Mouse (Mus musculus): ENCODE measurements around the gene Gm11634. TPM values are rescaled to one million over a fixed set of nuclear protein-coding genes. Genes with fewer than 3 reads are reported as not detected.

The Gm11634 gene
- total and polyA plus RNA-seq, 3 experiments = not detected

- Histone ChIP-seq H3K4me1 (ENCODE audit: control insufficient read depth in 1 of 2, insufficient read depth in 2 of 2) (peaks cover 4 to 22% of the 10 kb centered on the region in 2 experiments), H3K9me3 (replicated peaks; ENCODE audit: low read length) (no peaks in the 10 kb centered on the region), H3K27ac (ENCODE audit: insufficient read depth, low read depth) (no peak overlapping the region), H3K4me3 (replicated peaks in 1 of 3; ENCODE audit: low read depth in 2 of 3, low read length in 2 of 3, poor library complexity in 1 of 3) (no peak overlapping the region), H3K4me2 (ENCODE audit: insufficient read depth, low read depth, poor library complexity, severe bottlenecking) (no peak overlapping the region), H3K27me3 (replicated peaks) (peaks cover 29% of the 10 kb centered on the region), H3K79me2 (replicated peaks; ENCODE audit: control insufficient read depth, extremely low read depth, insufficient read depth, poor library complexity, severe bottlenecking) (no peaks in the 10 kb centered on the region), H3K36me3 (replicated peaks in 1 of 2; ENCODE audit: control insufficient read depth in 1 of 2, insufficient read depth in 1 of 2, low read length in 1 of 2) (no peaks in the 10 kb centered on the region), H3K9ac (ENCODE audit: insufficient read depth, low read depth) (no peak overlapping the region)
- dilution Hi-C loops (cut with MboI; ENCODE audit: extremely low pct_ligation_motif_present, extremely low pct_unique_long_range_greater_than_20kb, low sequenced_read_pairs) (no loop called here), in situ Hi-C loops (cut with MboI; ENCODE audit: low pct_ligation_motif_present, low pct_unique_long_range_greater_than_20kb, low sequenced_read_pairs) (no loop called here)
- TF ChIP-seq MYC (IDR thresholded peaks at IDR 0.05; ENCODE audit: low read depth, low read length) = no peak
- TF ChIP-seq CHD2 (IDR thresholded peaks at IDR 0.05; ENCODE audit: low read length) = no peak
- TF ChIP-seq ZNF384 (IDR thresholded peaks at IDR 0.05; ENCODE audit: low read depth, low read length) = no peak
- TF ChIP-seq JUND (conservative IDR thresholded peaks at IDR 0.05; ENCODE audit: low read depth, low read length) = no peak
- no peak for TF ChIP-seq RAD21 (IDR thresholded peaks at IDR 0.05; ENCODE audit: low read depth, low read length)
- no peak for TF ChIP-seq ZKSCAN1 (IDR thresholded peaks at IDR 0.05; ENCODE audit: borderline replicate concordance, low read depth, low read length)
- TF ChIP-seq POLR2AphosphoS2 (IDR thresholded peaks at IDR 0.05; ENCODE audit: low read depth, low read length) = no peak
- TF ChIP-seq ZC3H11A (IDR thresholded peaks at IDR 0.05; ENCODE audit: low read depth, low read length) = no peak
- no peak for TF ChIP-seq SIN3A (IDR thresholded peaks at IDR 0.05; ENCODE audit: low read length)
- no peak for TF ChIP-seq HCFC1 (IDR thresholded peaks at IDR 0.05; ENCODE audit: low read depth, low read length)
- DNase-seq (ENCODE audit: extremely low read depth) = no peak
These were observed 16.3 kb upstream of the Gm11634 start for GRCm38 (mm10) chr11:101615380-101615779.

- in situ Hi-C loops (cut with MboI; ENCODE audit: low pct_ligation_motif_present, low pct_unique_long_range_greater_than_20kb, low sequenced_read_pairs) (no loop called here), dilution Hi-C loops (cut with MboI; ENCODE audit: extremely low pct_ligation_motif_present, extremely low pct_unique_long_range_greater_than_20kb, low sequenced_read_pairs) (no loop called here)
- Histone ChIP-seq H3K4me3 (replicated peaks in 1 of 3; ENCODE audit: low read depth in 2 of 3, low read length in 2 of 3, poor library complexity in 1 of 3) (no peak overlapping the region), H3K27me3 (replicated peaks) (peaks cover 32% of the 10 kb centered on the region), H3K9ac (ENCODE audit: insufficient read depth, low read depth) (no peak overlapping the region), H3K9me3 (replicated peaks; ENCODE audit: low read length) (no peaks in the 10 kb centered on the region), H3K4me2 (ENCODE audit: insufficient read depth, low read depth, poor library complexity, severe bottlenecking) (no peak overlapping the region), H3K27ac (ENCODE audit: insufficient read depth, low read depth) (no peak overlapping the region), H3K79me2 (replicated peaks; ENCODE audit: control insufficient read depth, extremely low read depth, insufficient read depth, poor library complexity, severe bottlenecking) (no peaks in the 10 kb centered on the region), H3K4me1 (ENCODE audit: control insufficient read depth in 1 of 2, insufficient read depth in 2 of 2) (peaks cover 4 to 24% of the 10 kb centered on the region in 2 experiments), H3K36me3 (replicated peaks in 1 of 2; ENCODE audit: control insufficient read depth in 1 of 2, insufficient read depth in 1 of 2, low read length in 1 of 2) (no peaks in the 10 kb centered on the region)
- no peak for TF ChIP-seq USF2 (conservative IDR thresholded peaks at IDR 0.05; ENCODE audit: low read depth, low read length)
- no peak for TF ChIP-seq RAD21 (IDR thresholded peaks at IDR 0.05; ENCODE audit: low read depth, low read length)
- no peak for TF ChIP-seq BHLHE40 (IDR thresholded peaks at IDR 0.05; ENCODE audit: low read depth, low read length)
- no peak for TF ChIP-seq ZKSCAN1 (IDR thresholded peaks at IDR 0.05; ENCODE audit: borderline replicate concordance, low read depth, low read length)
- TF ChIP-seq TCF12 (IDR thresholded peaks at IDR 0.05; ENCODE audit: low read depth, low read length) = no peak
- no peak for TF ChIP-seq NELFE (IDR thresholded peaks at IDR 0.05; ENCODE audit: low read depth, low read length)
- no peak for TF ChIP-seq CHD1 (IDR thresholded peaks at IDR 0.05; ENCODE audit: low read depth, low read length)
- TF ChIP-seq E2F4 (IDR thresholded peaks at IDR 0.05; ENCODE audit: insufficient replicate concordance, low read depth, low read length) = no peak
- TF ChIP-seq MAX (IDR thresholded peaks at IDR 0.05; ENCODE audit: low read length) = no peak
- TF ChIP-seq POLR2AphosphoS2 (IDR thresholded peaks at IDR 0.05; ENCODE audit: low read depth, low read length) = no peak
- TF ChIP-seq UBTF (IDR thresholded peaks at IDR 0.05; ENCODE audit: low read depth, low read length) = no peak
- no peak for TF ChIP-seq ZC3H11A (IDR thresholded peaks at IDR 0.05; ENCODE audit: low read depth, low read length)
- no peak for TF ChIP-seq CTCF (conservative IDR thresholded peaks at IDR 0.05 in 1 of 2, IDR thresholded peaks at IDR 0.05 in 1 of 2; ENCODE audit: low read depth in 2 of 2, low read length in 2 of 2)
- TF ChIP-seq SIN3A (IDR thresholded peaks at IDR 0.05; ENCODE audit: low read length) = no peak
- no peak for TF ChIP-seq ETS1 (conservative IDR thresholded peaks at IDR 0.05; ENCODE audit: low read depth, low read length)
- TF ChIP-seq KAT2A (IDR thresholded peaks at IDR 0.05; ENCODE audit: insufficient replicate concordance, low read length) = no peak
- TF ChIP-seq RCOR1 (conservative IDR thresholded peaks at IDR 0.05; ENCODE audit: low read depth, low read length) = no peak
- DNase-seq (ENCODE audit: extremely low read depth) = no peak
These were observed 15.1 kb upstream of the Gm11634 start for GRCm38 (mm10) chr11:101614116-101614515.
